Mouse (Mus musculus): Measurements from ENCODE around the gene Smpd2.

GRCm38 (mm10) chr10:41538986-41539385 is 48.8 kb upstream of the Smpd2 start:
- TF ChIP-seq POLR2A (IDR thresholded peaks at IDR 0.05; ENCODE audit: insufficient read length, low read depth) (no peak), POLR2AphosphoS2 (IDR thresholded peaks at IDR 0.05; ENCODE audit: insufficient read length, low read depth) (no peak), CEBPB (IDR thresholded peaks at IDR 0.05; ENCODE audit: insufficient read depth, poor library complexity, severe bottlenecking) (no peak), MYOD1 (IDR thresholded peaks at IDR 0.05; ENCODE audit: control insufficient read depth in 1 of 3, insufficient read length in 2 of 3, low read depth in 2 of 3) (no peak), MAX (IDR thresholded peaks at IDR 0.05; ENCODE audit: low read depth) (no peak), TCF12 (IDR thresholded peaks at IDR 0.05; ENCODE audit: insufficient read depth, poor library complexity, severe bottlenecking) (no peak), USF1 (IDR thresholded peaks at IDR 0.05; ENCODE audit: low read depth) (no peak), E2F4 (IDR thresholded peaks at IDR 0.05; ENCODE audit: insufficient read depth) (no peak), SRF (IDR thresholded peaks at IDR 0.05; ENCODE audit: control insufficient read depth, insufficient read length, low read depth) (no peak), TCF3 (IDR thresholded peaks at IDR 0.05; ENCODE audit: insufficient read length, low read depth) (no peak), MYOG (IDR thresholded peaks at IDR 0.05; ENCODE audit: control insufficient read depth in 1 of 3, insufficient read depth in 1 of 3, insufficient read length in 2 of 3, low read depth in 2 of 3) (no peak)
